Mouse (Mus musculus) lung, adult 2 months (tissue): Measurements from ENCODE around the gene Tnip2. TPM values are rescaled to one million over a fixed set of nuclear protein-coding genes. Genes with fewer than 3 reads are reported as not detected.
A peak's percentile ranks its signal among the peaks of the same experiment; 100 is the strongest.

Experiments
- DNase-seq: peaks from one replicate; pipeline ENCODE4 v3.0.0; 2022
- H3K4me1 ChIP-seq: fragments of 200-500 bp; 2 replicates; pipeline ENCODE4 v1.6.1; 2011; ENCODE audit warnings: low read length; ENCODE audit not compliant: control insufficient read depth, insufficient read depth
- H3K4me3 ChIP-seq: fragments of 200-500 bp; replicated peaks from 2 replicates; pipeline ENCODE3; 2011; ENCODE audit warnings: low read depth, mild to moderate bottlenecking, control low read depth, low read length; ENCODE audit errors: extremely low read depth
- CTCF ChIP-seq: fragments of 200-500 bp; IDR thresholded peaks from 2 replicates; pipeline ENCODE4 v1.5.1; 2011; ENCODE audit warnings: mild to moderate bottlenecking, low read length, control low read depth; ENCODE audit not compliant: insufficient read depth
- POLR2A ChIP-seq: fragments of 200-500 bp; IDR thresholded peaks from 2 replicates; pipeline ENCODE4 v1.6.1; 2011; ENCODE audit warnings: low read depth, mild to moderate bottlenecking, control low read depth, low read length, borderline replicate concordance; ENCODE audit errors: extremely low read depth
- WGBS: fragments of 180-500 bp; shearing (Covaris S2); methylation state at CpG from one replicate; pipeline ENCODE4 v1.1.7; 2018; 5-methylcytosine and 5-hydroxymethylcytosine counted together
- polyA plus RNA-seq: library from polyadenylated mRNA; depleted of rRNA; stranded (reverse); fragments of >200 nt; gene quantifications from 2 replicates; pipeline ENCODE4 v1.2.3, GENCODE M21; 2012; rRNA removed

The Tnip2 gene
- 30.1 and 33.6 TPM in 2 replicates for polyA plus RNA-seq

DNA sequence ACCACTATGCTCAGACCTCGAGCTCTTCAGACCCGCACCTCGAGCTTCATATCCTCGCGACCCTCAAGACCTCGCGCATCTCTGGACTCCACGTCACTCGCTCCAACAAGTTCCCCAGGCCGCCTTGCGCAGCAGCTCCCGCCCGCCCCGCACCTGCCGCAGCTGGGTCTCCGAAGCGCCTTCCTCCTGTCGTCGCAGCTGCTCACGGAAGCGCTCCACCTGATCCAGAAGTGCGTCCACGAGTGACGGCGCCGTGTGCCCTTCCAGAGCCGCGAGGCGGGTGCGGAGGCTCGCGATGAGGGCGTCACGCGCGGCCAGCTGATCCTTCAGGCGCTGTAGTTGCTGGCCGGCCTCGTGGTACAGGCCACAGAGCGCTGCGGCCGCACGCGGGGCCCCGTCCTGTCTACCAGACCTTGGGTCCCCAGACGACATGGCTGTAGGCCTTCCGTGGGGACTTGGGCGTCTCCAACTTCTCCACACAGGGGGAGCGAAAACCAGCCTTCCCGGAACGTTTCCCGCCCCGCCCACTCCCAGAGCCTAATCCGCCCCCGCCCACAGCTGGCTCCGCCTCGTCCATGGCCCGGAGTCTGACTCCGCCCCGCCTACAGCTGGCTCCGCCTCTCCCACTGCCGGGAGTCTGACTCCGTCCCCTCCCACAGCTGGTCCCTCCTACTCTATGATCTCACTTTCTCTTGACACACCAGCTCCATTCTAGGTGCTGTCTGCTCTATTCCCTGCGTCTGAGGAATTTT, at the start of gene Tnip2:
Tnip2 (minus strand) TSS at position 526 of the 752 bp plus-strand sequence.
- peak; percentile 97 for DNase-seq
- peak; percentile 79; the same call in 1 of the 2 replicates for TF ChIP-seq POLR2A
- TF ChIP-seq CTCF: no peak
- WGBS: under 1% methylated on average over 63 of the region's 64 CpGs
- Histone ChIP-seq H3K4me1 (no peaks in the 10 kb centered on the region; the same call in 1 of the 2 replicates), H3K4me3 (peak within 1 kb of the TSS; percentile 76)

DNA sequence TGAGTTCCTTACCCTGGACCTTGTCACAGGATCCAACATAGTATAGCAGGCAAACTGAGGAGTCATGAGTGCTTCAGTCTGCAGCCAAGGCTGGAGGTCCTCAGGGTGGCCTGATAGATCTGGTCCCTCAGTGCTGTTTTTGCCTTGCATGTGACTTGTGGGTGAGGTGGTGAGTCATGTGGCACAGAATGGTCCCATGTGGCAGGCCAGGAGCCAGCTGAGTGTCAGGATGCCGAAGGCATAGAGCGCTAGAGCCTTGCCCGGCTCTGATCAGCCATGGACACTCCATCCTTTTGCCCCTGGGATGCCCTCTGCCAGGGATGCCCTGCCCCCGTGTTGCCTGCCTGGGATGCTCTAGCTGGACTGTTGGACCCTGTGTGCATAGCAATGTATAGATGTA, 38.0 kb upstream of the Tnip2 start:
- DNase-seq: no peak
- WGBS: 87% methylated on average over 4 of the region's 4 CpGs
- no peak for TF ChIP-seq POLR2A
- TF ChIP-seq CTCF: no peak
- Histone ChIP-seq H3K4me1 (peaks cover 2% of the 10 kb centered on the region), H3K4me3 (no peak overlapping the region)

DNA sequence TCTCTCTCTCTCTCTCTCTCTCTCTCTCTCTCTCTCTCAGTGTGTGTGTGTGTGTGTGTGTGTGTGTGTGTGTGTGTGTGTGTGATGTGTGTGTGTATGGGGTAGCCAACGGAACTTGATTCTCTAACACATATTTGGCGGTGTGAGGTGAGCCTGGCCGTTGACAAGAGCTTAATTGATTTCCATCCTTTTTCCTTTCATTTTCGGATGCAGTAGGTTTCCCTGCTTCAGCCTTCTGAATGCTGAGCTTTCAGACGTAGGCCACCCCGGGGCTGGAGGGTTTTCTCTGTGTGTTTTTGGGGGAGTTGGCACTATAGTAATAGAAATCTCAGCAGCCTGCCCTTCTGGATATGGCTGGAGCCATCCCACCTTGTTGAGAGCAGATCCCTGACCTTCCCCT, 36.5 kb upstream of the Tnip2 start:
- 17% methylated on average over 6 of the region's 6 CpGs for WGBS
- TF ChIP-seq POLR2A (no peak), CTCF (no peak)
- Histone ChIP-seq H3K4me1 (peaks cover 2% of the 10 kb centered on the region), H3K4me3 (peak overlapping the region; percentile 72)
- no peak for DNase-seq

DNA sequence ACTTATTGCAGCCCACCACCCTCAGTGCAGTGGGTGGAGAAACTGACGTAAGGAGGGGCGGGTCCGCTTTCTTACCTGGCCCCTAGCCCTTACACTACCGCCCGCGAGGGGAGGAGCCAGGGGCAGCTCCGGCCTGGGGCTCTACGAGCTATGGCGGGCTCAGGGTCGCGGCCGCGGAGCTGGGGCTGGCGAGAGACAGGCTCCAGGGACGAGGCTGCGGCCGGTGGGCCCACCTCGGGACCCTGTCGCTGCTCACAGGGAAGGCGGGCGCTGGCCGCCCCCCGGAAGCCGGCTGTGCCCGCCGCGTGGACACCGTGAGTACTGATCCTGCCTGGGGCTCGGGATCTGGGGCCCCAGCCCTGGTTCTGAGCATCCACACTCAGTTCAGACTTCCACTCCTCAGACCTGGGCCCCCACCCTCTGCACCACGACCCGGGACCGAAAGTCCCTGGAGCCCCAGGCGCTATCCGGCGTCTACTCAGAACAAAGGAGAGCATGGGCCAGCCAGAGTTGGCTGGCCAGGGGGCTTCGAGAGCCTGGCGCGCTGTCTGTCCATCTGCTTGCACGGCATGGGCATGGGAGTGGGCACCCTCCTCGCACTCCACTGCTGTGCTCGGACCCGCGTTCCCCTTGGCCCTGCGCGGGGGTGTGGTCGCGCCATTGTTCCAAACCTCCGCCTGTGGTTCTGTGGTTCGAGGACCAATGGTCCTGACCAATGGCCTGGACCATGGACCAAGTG, 35.9 kb upstream of the Tnip2 start:
- no peak for TF ChIP-seq CTCF
- no peak for TF ChIP-seq POLR2A
- peaks cover 2% of the 10 kb centered on the region for H3K4me1 ChIP-seq
- 3% methylated on average over 49 of the region's 49 CpGs for WGBS
- H3K4me3 ChIP-seq: peak overlapping the region; percentile 72
- DNase-seq: peak; percentile 58

DNA sequence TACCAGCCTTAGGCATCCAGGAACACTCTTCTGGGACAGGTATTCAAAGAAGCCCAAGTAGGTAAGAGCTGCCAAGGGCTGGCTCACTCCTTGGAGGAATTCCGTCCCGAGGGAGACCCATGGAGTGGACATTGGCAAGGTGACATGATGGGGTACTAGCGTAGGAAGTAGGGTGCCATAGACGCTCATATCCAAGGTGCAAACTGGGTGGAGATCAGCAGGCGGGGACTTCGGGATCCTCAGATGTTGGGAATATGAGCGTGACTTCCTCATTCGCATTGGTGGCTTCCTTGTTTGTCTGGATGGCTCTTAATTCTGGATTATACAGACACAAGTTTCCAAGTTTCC, 35.3 kb upstream of the Tnip2 start:
- TF ChIP-seq POLR2A (no peak), CTCF (no peak)
- WGBS: 13% methylated on average over 8 of the region's 8 CpGs
- Histone ChIP-seq H3K4me1 (peaks cover 2% of the 10 kb centered on the region), H3K4me3 (peak overlapping the region; percentile 72)
- DNase-seq: no peak

DNA sequence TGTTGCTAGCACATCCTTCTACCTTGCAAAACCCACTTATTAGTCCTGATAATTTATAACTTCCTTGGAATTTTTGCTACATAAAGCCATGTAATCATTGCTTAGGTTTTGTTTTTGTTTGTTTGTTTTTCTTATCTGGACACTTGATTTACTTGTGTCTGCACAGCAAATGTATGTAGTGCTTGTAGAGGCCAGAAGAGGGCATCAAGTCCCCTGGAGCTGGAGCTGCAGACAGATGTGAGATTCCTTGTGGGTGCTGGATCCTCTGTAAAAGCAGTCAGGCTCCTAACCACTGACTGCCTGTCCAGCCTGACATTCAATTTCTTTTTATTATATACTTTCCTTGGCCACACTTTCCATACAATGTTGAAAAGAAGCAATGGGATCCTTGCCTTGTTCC, 33.6 kb upstream of the Tnip2 start:
- DNase-seq: no peak
- H3K4me3 ChIP-seq: no peak overlapping the region
- TF ChIP-seq CTCF (peak; percentile 72), POLR2A (no peak)
- peaks cover 2% of the 10 kb centered on the region for H3K4me1 ChIP-seq

DNA sequence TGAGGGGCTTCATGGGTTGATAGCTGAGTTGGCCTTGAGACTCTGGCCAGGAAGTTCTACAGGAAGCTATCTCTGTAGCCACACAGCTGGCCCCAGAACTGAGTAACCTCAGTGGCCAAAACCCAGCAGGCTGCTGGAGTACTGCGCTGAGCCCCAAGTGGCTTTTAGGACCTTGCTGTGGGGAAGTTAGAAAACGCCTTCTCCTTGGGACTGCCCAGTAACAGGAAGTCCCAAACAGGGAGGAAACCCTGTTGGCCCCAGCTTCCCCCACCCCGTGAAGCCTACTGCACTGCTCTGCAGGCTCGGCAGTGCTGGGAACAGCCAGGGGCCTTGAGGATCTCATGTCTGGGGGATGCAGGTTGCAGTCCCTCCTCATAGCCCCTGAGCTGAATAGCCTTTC, 29.3 kb upstream of the Tnip2 start:
- TF ChIP-seq CTCF: no peak
- TF ChIP-seq POLR2A: no peak
- Histone ChIP-seq H3K4me3 (peak overlapping the region; percentile 7), H3K4me1 (no peaks in the 10 kb centered on the region)
- WGBS: 31% methylated on average over 4 of the region's 4 CpGs
- no peak for DNase-seq

DNA sequence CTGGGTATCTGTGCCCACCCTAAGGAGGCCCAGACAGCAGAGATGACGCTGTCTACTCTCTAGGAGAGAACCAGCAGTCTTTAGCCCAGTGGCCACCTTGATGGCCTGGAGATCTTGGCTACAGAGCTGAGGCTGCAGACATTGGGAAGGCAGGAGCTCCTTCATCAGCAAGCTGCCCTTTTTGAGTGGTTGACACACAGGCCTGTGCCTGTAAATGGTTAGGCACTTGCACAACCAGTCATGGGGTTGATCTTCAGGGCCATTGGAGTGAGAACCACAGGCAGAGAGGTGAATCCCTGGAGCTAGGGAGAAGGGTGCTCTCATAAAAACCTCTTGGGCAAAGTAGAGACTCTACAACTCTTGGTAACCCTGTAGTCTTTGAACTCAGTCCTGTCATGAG, 28.4 kb upstream of the Tnip2 start:
- 78% methylated on average over 1 of the region's 1 CpGs for WGBS
- no peak overlapping the region for H3K4me3 ChIP-seq
- DNase-seq: no peak
- TF ChIP-seq CTCF (no peak), POLR2A (no peak)
- no peaks in the 10 kb centered on the region for H3K4me1 ChIP-seq

DNA sequence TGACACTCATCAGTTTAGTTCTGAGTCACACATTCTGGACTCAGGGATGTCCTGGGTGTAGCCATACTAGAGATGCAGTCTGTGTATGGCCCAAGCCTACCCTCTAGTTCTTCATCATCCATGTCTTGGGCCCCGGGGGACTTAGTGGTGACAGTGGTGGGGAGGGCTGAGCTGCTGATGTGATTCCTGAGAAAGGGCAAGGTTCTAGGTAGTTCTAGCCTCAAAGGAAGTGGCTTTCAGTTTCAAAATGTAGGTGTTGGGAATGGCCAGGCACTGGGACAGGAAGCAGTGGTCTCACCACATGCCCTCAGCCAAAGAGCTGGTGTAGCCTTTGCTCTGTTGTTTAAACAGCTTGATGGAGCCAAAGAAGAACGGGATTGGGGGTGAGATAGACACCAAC, 25.3 kb upstream of the Tnip2 start:
- DNase-seq: no peak
- Histone ChIP-seq H3K4me3 (no peak overlapping the region), H3K4me1 (peaks cover 2% of the 10 kb centered on the region; the same call in 1 of the 2 replicates)
- TF ChIP-seq CTCF (no peak), POLR2A (no peak)
- WGBS: 76% methylated on average over 2 of the region's 2 CpGs
